Mouse (Mus musculus) stomach, embryonic 15.5 days (tissue): ENCODE results near the gene Manbal. TPM values are rescaled to one million over a fixed set of nuclear protein-coding genes. Genes with fewer than 3 reads are reported as not detected.

Experiments
- ATAC-seq: fragments of 200-750 bp; cut with Nextera tagmentation; 2 replicates; pipeline ENCODE4 v1.8.0; 2017; ENCODE audit warnings: low read depth, moderate number of reproducible peaks, moderate TSS enrichment; ENCODE audit not compliant: insufficient read depth, low FRiP score
- H3K27ac ChIP-seq: fragments of 300-500 bp; sonication (generic); 2 replicates; pipeline ENCODE4 v1.5.1; 2015; ENCODE audit warnings: mild to moderate bottlenecking, inconsistent platforms
- H3K27me3 ChIP-seq: fragments of 300-500 bp; sonication (generic); replicated peaks from 2 replicates; pipeline ENCODE4 v1.6.1; 2015; ENCODE audit warnings: inconsistent platforms
- H3K36me3 ChIP-seq: fragments of 300-500 bp; sonication (generic); 2 replicates; pipeline ENCODE4 v1.6.1; 2015; ENCODE audit warnings: inconsistent platforms
- H3K4me1 ChIP-seq: fragments of 300-500 bp; sonication (generic); 2 replicates; pipeline ENCODE4 v1.6.1; 2015; ENCODE audit warnings: inconsistent platforms
- H3K4me2 ChIP-seq: fragments of 300-500 bp; sonication (generic); 2 replicates; pipeline ENCODE4 v1.6.1; 2015; ENCODE audit warnings: mild to moderate bottlenecking, inconsistent platforms
- H3K4me3 ChIP-seq: fragments of 300-500 bp; sonication (generic); replicated peaks from 2 replicates; pipeline ENCODE4 v1.5.1; 2015; ENCODE audit warnings: inconsistent platforms
- H3K9ac ChIP-seq: fragments of 300-500 bp; sonication (generic); 2 replicates; pipeline ENCODE4 v1.6.1; 2015; ENCODE audit warnings: inconsistent platforms
- H3K9me3 ChIP-seq: fragments of 300-500 bp; sonication (generic); 2 replicates; pipeline ENCODE4 v1.6.1; 2016; ENCODE audit warnings: inconsistent platforms
- WGBS: fragments of 180-500 bp; shearing (Covaris S2); methylation state at CpG from one replicate; pipeline ENCODE4 v1.1.7; 2015; 5-methylcytosine and 5-hydroxymethylcytosine counted together
- polyA plus RNA-seq: library from polyadenylated mRNA; unstranded; fragments of >200 nt; fragmentation: Nextera tagmentation; extraction: Ambion mirVana; gene quantifications from 2 replicates; pipeline ENCODE4 v1.2.1, GENCODE M21; 2015

Manbal gene
- polyA plus RNA-seq, 1 experiment from 2014 or later: 68.3 TPM

DNA sequence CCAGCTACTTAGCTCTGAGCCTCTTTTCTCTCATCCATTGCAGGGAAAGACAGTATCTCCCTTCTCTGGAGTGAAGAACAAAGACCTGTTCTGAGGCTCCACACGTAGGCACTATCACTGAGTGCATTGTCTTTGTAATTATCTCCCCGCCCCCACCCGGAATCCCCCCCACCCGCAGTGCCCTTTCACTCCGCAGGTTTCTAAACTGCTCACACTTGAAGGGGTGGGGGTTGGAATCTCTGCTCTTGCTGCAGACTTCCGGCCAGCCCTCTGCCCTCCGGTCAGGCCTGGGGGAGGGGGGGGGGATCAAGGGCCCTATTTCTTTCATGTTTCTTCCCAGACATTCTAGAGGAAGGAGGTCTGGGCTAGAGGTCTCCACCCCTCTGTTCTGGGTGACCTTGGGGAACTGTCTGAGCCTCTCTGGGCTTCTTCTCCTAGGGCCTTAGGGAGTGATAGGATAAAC, 51.2 kb downstream of the Manbal start:
- no peaks in the 10 kb centered on the region for H3K36me3 ChIP-seq
- peak overlapping the region; percentile 10 for H3K27ac ChIP-seq
- H3K27me3 ChIP-seq: no peaks in the 10 kb centered on the region
- H3K9ac ChIP-seq: no peak overlapping the region
- no peak for ATAC-seq
- no peaks in the 10 kb centered on the region for H3K9me3 ChIP-seq
- WGBS: 5% methylated on average over 7 of the region's 7 CpGs
- H3K4me1 ChIP-seq: peaks cover 19% of the 10 kb centered on the region
- no peak overlapping the region for H3K4me2 ChIP-seq
- no peak overlapping the region for H3K4me3 ChIP-seq

- H3K4me1 ChIP-seq: peaks cover 20% of the 10 kb centered on the region
- H3K27me3 ChIP-seq: no peaks in the 10 kb centered on the region
- H3K27ac ChIP-seq: no peak overlapping the region
- H3K4me3 ChIP-seq: no peak overlapping the region
- ATAC-seq: no peak
- no peaks in the 10 kb centered on the region for H3K9me3 ChIP-seq
- no peak overlapping the region for H3K9ac ChIP-seq
- no peaks in the 10 kb centered on the region for H3K36me3 ChIP-seq
- no peak overlapping the region for H3K4me2 ChIP-seq
Measured at GRCm38 (mm10) chr2:157419506-157419905, 52.1 kb downstream of the Manbal start.

GRCm38 (mm10) chr2:157420404-157420803, 53.0 kb downstream of the Manbal start:
- no peak for ATAC-seq
- WGBS: 81% methylated on average over 4 of the region's 4 CpGs

GRCm38 (mm10) chr2:157422062-157422655, 54.8 kb downstream of the Manbal start:
- Histone ChIP-seq H3K4me3 (no peak overlapping the region), H3K9ac (no peak overlapping the region), H3K27me3 (no peaks in the 10 kb centered on the region), H3K4me1 (peaks cover 38% of the 10 kb centered on the region), H3K9me3 (no peaks in the 10 kb centered on the region), H3K36me3 (no peaks in the 10 kb centered on the region), H3K27ac (peak overlapping the region; percentile 86), H3K4me2 (no peak overlapping the region)
- no peak for ATAC-seq
- WGBS: 56% methylated on average over 11 of the region's 11 CpGs

More at GRCm38 (mm10) chr2:157420404-157420803, 53.0 kb downstream of the Manbal start:
- no peak overlapping the region for H3K4me3 ChIP-seq
- H3K27me3 ChIP-seq: no peaks in the 10 kb centered on the region
- no peak overlapping the region for H3K27ac ChIP-seq
- no peaks in the 10 kb centered on the region for H3K9me3 ChIP-seq
- no peaks in the 10 kb centered on the region for H3K36me3 ChIP-seq
- H3K9ac ChIP-seq: no peak overlapping the region
- H3K4me2 ChIP-seq: no peak overlapping the region
- peaks cover 24% of the 10 kb centered on the region for H3K4me1 ChIP-seq

DNA sequence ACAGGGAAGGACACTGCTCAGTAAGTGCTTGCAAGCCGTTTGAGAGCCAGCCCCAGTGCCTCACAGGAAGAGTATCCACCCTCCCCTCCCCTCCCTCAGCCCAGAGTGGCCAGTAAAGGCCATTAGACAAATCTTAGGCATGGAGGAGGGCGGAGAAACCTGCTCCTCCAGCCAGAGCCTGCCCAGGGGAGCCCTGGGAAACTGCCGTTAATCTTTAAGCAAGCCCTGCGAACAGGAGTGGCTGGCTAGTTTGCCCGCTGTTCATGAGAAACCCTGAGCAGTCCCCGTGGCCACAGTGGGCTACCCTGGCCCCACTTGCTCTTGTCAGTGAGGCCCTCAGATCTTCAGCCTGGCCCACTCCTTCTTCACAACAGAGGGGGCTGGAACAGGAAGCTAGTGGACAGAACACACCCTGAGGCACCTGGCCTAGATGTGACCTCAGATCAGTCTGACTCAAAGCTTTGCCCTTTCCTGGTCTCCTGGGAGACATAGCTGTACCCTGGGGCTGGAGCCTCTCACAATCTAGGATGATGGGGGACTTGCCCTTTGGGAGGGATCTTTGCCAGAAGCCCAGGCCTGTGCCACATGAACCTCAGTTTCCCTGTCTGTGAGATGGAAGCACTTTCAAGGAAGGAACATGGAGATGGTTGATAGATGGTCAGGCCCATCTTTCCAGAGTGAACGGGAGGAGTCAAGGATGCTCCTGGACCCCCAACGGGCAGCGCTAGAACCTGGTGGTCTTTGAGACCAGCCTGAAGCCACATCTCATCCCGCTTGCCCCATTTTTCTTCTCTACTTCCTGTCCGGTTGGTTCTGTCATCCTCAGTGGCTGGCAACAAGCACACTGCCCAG, 55.7 kb downstream of the Manbal start:
- Histone ChIP-seq H3K4me2 (peak overlapping the region; percentile 78), H3K27ac (peak overlapping the region; percentile 86), H3K4me1 (peaks cover 44% of the 10 kb centered on the region), H3K36me3 (no peaks in the 10 kb centered on the region), H3K4me3 (peak overlapping the region; percentile 72), H3K27me3 (no peaks in the 10 kb centered on the region), H3K9ac (0 out of 2 replicates have a peak overlapping the region, but pooled peaks have one; percentile 94), H3K9me3 (no peaks in the 10 kb centered on the region)
- 39% methylated on average over 11 of the region's 11 CpGs for WGBS
- peak; percentile 79 for ATAC-seq

DNA sequence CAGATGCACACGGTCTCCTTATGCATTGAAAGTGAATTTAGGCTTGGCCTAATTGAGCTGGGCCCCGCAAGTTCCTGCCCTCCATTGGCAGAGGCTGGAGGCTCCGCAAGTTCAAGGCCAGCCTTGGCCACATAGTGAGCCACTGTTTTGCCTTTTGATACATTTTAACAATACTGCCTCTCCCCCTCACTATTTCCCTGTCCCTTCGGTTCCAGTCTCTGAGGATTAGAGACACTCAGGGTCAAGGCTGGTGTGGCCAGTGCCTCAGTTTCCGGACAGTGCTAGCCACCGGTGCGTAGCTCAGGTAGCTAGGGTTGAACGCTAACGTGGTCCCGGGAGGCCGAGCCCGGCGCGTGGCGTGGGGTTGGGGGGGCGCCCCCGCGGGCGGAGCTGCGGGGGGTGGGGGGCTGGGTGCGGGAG, 56.3 kb downstream of the Manbal start:
- peak overlapping the region; percentile 86 for H3K27ac ChIP-seq
- H3K4me3 ChIP-seq: peak overlapping the region; percentile 72
- peaks cover 38% of the 10 kb centered on the region for H3K4me1 ChIP-seq
- no peaks in the 10 kb centered on the region for H3K9me3 ChIP-seq
- H3K4me2 ChIP-seq: peak overlapping the region; percentile 78
- 8% methylated on average over 21 of the region's 21 CpGs for WGBS
- H3K36me3 ChIP-seq: no peaks in the 10 kb centered on the region
- ATAC-seq: no peak
- H3K9ac ChIP-seq: peak overlapping the region; percentile 94
- no peaks in the 10 kb centered on the region for H3K27me3 ChIP-seq

GRCm38 (mm10) chr2:157424126-157424903, 56.9 kb downstream of the Manbal start:
- Histone ChIP-seq H3K9me3 (no peaks in the 10 kb centered on the region), H3K27ac (peak overlapping the region; percentile 86), H3K9ac (peak overlapping the region; percentile 94), H3K36me3 (no peaks in the 10 kb centered on the region), H3K27me3 (no peaks in the 10 kb centered on the region), H3K4me1 (peaks cover 42% of the 10 kb centered on the region), H3K4me2 (peak overlapping the region; percentile 78), H3K4me3 (peak overlapping the region; percentile 72)
- 1% methylated on average over 65 of the region's 98 CpGs for WGBS
- ATAC-seq: no peak

- Histone ChIP-seq H3K4me2 (peak overlapping the region; percentile 78), H3K27ac (peak overlapping the region; percentile 86), H3K36me3 (no peaks in the 10 kb centered on the region), H3K9me3 (no peaks in the 10 kb centered on the region), H3K4me3 (peak overlapping the region; percentile 72), H3K9ac (peak overlapping the region; percentile 94; the same call in 1 of the 2 replicates), H3K27me3 (no peaks in the 10 kb centered on the region), H3K4me1 (peaks cover 42% of the 10 kb centered on the region)
- ATAC-seq: no peak
- 55% methylated on average over 16 of the region's 16 CpGs for WGBS
Measured at GRCm38 (mm10) chr2:157424904-157425642, 57.7 kb downstream of the Manbal start.

GRCm38 (mm10) chr2:157425643-157425988, 58.2 kb downstream of the Manbal start:
- Histone ChIP-seq H3K9ac (no peak overlapping the region), H3K4me1 (peaks cover 45% of the 10 kb centered on the region), H3K4me3 (peak overlapping the region; percentile 72), H3K27ac (peak overlapping the region; percentile 86), H3K36me3 (no peaks in the 10 kb centered on the region), H3K4me2 (peak overlapping the region; percentile 78), H3K9me3 (no peaks in the 10 kb centered on the region), H3K27me3 (no peaks in the 10 kb centered on the region)
- 64% methylated on average over 6 of the region's 6 CpGs for WGBS
- no peak for ATAC-seq

DNA sequence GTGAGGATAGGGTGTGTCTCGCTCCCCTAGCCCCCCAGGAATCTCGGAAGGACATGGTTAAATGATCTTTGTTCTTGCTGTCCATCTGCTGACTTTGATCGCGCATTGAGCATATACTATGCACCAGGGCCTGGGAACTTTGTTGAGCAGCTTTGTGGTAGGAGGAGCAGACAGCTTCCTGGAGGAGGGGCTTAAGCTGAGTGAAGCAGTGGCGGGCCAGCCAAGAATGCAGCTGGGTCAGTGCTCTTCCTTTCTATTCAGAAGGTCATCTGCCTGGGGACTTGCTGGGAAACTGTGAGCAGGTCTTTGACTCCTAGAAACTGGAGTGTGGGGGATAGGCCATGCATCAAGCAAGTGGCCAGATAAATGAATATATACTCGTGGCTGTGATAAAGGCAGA, 58.8 kb downstream of the Manbal start:
- peaks cover 51% of the 10 kb centered on the region for H3K4me1 ChIP-seq
- peak overlapping the region; percentile 78; the same call in 1 of the 2 replicates for H3K4me2 ChIP-seq
- no peaks in the 10 kb centered on the region for H3K36me3 ChIP-seq
- 0 out of 2 replicates have a peak overlapping the region, but pooled peaks have one; percentile 72 for H3K4me3 ChIP-seq
- no peaks in the 10 kb centered on the region for H3K9me3 ChIP-seq
- WGBS: 66% methylated on average over 6 of the region's 6 CpGs
- H3K27me3 ChIP-seq: no peaks in the 10 kb centered on the region
- H3K9ac ChIP-seq: no peak overlapping the region
- ATAC-seq: no peak
- peak overlapping the region; percentile 86; the same call in 1 of the 2 replicates for H3K27ac ChIP-seq

DNA sequence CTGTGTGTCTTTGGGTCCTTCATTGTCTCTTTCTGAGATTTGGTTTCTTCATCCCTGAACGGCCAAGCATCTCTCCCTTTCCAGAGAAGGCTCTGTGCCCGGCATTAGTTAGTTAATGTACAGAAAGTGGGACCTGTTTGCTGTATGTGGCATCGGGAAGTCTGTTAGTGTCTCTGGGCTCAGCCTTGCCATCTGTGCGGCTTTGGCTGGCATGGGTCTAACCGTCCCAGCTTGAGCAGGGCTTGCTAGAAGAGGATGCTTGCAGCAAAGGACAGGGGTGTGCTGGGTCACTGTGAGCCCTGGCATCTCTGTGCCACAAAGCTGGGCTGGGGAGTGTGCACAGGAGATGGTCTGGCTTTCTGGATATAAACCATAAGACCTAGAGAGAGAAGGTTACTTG, 59.8 kb downstream of the Manbal start:
- Histone ChIP-seq H3K9ac (no peak overlapping the region), H3K9me3 (no peaks in the 10 kb centered on the region), H3K27me3 (no peaks in the 10 kb centered on the region), H3K4me3 (no peak overlapping the region), H3K4me2 (no peak overlapping the region), H3K4me1 (peaks cover 61% of the 10 kb centered on the region), H3K27ac (no peak overlapping the region), H3K36me3 (no peaks in the 10 kb centered on the region)
- WGBS: 89% methylated on average over 5 of the region's 5 CpGs
- ATAC-seq: no peak
